Mouse (Mus musculus) heart, embryonic 16.5 days (tissue): ENCODE measurements around the gene Klhl12. TPM values are rescaled to one million over a fixed set of nuclear protein-coding genes. Genes with fewer than 3 reads are reported as not detected.

Source experiments
- ATAC-seq: fragments of 200-750 bp; cut with Nextera tagmentation; replicated peaks from 2 replicates; pipeline ENCODE4 v1.8.0; 2017; ENCODE audit warnings: moderate number of reproducible peaks; ENCODE audit not compliant: insufficient read depth, low FRiP score; ENCODE audit errors: extremely low read depth
- H3K27ac ChIP-seq: fragments of 300-500 bp; sonication (generic); 2 replicates; pipeline ENCODE4 v1.5.1; 2014; ENCODE audit warnings: mild to moderate bottlenecking, low read length, control low read depth, moderate library complexity
- H3K27me3 ChIP-seq: fragments of 300-500 bp; sonication (generic); 2 replicates; pipeline ENCODE4 v1.6.1; 2014; ENCODE audit warnings: low read length, mixed read lengths; ENCODE audit not compliant: control insufficient read depth, insufficient read depth
- H3K36me3 ChIP-seq: fragments of 300-500 bp; sonication (generic); 2 replicates; pipeline ENCODE4 v1.6.1; 2014; ENCODE audit not compliant: control insufficient read depth, insufficient read depth
- H3K4me1 ChIP-seq: fragments of 300-500 bp; sonication (generic); 2 replicates; pipeline ENCODE4 v1.6.1; 2014; ENCODE audit warnings: low read length, mixed read lengths; ENCODE audit not compliant: control insufficient read depth, insufficient read depth
- H3K4me2 ChIP-seq: fragments of 300-500 bp; sonication (generic); 2 replicates; pipeline ENCODE4 v1.6.1; 2014; ENCODE audit warnings: low read depth, mild to moderate bottlenecking, control low read depth, low read length
- H3K4me3 ChIP-seq: fragments of 300-500 bp; sonication (generic); 2 replicates; pipeline ENCODE4 v1.5.1; 2014; ENCODE audit warnings: mild to moderate bottlenecking, control low read depth, low read length
- H3K9ac ChIP-seq: fragments of 300-500 bp; sonication (generic); 2 replicates; pipeline ENCODE4 v1.6.1; 2014; ENCODE audit warnings: low read length, control low read depth
- H3K9me3 ChIP-seq: fragments of 300-500 bp; sonication (generic); replicated peaks from 2 replicates; pipeline ENCODE4 v1.6.1; 2016; ENCODE audit warnings: low read length; ENCODE audit not compliant: control insufficient read depth
- WGBS: fragments of 180-500 bp; shearing (Covaris S2); extraction: QIAGEN DNeasy Blood & Tissue Kit; methylation state at CpG from one replicate; pipeline ENCODE4 v1.1.7; 2014; 5-methylcytosine and 5-hydroxymethylcytosine counted together
- polyA plus RNA-seq: library from polyadenylated mRNA; unstranded; fragments of >200 nt; fragmentation: Nextera tagmentation; extraction: Ambion mirVana; gene quantifications from 2 replicates; pipeline ENCODE4 v1.2.1, GENCODE M21; 2015

Gene Klhl12
- polyA plus RNA-seq, 1 experiment from 2014 or later, result 21.1 TPM

DNA sequence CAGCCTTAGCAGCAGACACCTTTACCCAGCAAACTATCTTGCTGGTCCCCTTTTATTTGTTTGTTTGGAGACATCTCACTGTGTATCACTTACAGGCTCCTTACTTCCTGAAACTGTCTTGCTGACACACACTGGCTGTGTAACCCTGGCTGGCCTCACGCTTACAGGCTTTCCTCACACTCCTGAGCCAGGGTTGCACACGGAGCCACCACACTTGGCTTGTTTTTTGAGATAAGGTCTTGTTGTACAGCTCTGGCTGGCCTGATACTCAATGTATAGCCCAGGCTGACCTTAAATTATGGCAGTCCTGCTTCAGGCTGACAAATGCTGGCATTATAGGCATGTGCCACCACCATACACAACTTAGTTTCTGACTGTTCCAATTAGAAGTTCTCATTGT lies 29.3 kb downstream of the Klhl12 start:
- ATAC-seq, result no peak

GRCm38 (mm10) chr1:134490903-134491801 lies 35.8 kb downstream of the Klhl12 start:
- H3K4me3 ChIP-seq, result no peak overlapping the region
- WGBS, result 91% methylated on average over 6 of the region's 6 CpGs
- H3K27me3 ChIP-seq, result no peaks in the 10 kb centered on the region
- no peak overlapping the region for H3K4me2 ChIP-seq
- peaks cover 2% of the 10 kb centered on the region for H3K4me1 ChIP-seq
- H3K36me3 ChIP-seq, result peaks cover 21% of the 10 kb centered on the region
- H3K9me3 ChIP-seq, result no peaks in the 10 kb centered on the region
- no peak for ATAC-seq
- no peak overlapping the region for H3K27ac ChIP-seq
- H3K9ac ChIP-seq, result no peak overlapping the region

More for the DNA sequence above, 29.3 kb downstream of the Klhl12 start:
- Histone ChIP-seq H3K36me3 (peaks cover 32% of the 10 kb centered on the region), H3K4me3 (no peak overlapping the region), H3K9ac (no peak overlapping the region), H3K9me3 (no peaks in the 10 kb centered on the region), H3K27me3 (no peaks in the 10 kb centered on the region), H3K27ac (no peak overlapping the region), H3K4me2 (no peak overlapping the region), H3K4me1 (no peaks in the 10 kb centered on the region)
- whole genome bisulfite sequencing, result 69% methylated on average over 2 of the region's 2 CpGs

- H3K27me3 ChIP-seq, result no peaks in the 10 kb centered on the region
- H3K36me3 ChIP-seq, result peaks cover 19% of the 10 kb centered on the region
- 76% methylated on average over 7 of the region's 7 CpGs for WGBS
- no peaks in the 10 kb centered on the region for H3K9me3 ChIP-seq
- no peak overlapping the region for H3K4me2 ChIP-seq
- H3K27ac ChIP-seq, result no peak overlapping the region
- ATAC-seq, result no peak
- H3K9ac ChIP-seq, result no peak overlapping the region
- no peak overlapping the region for H3K4me3 ChIP-seq
- peaks cover 2% of the 10 kb centered on the region for H3K4me1 ChIP-seq
Observed at GRCm38 (mm10) chr1:134492276-134492675, 36.9 kb downstream of the Klhl12 start.

- no peak for ATAC-seq
Observed at GRCm38 (mm10) chr1:134493496-134493895, 38.2 kb downstream of the Klhl12 start.

GRCm38 (mm10) chr1:134493956-134494355 lies 38.6 kb downstream of the Klhl12 start:
- peak overlapping the region; percentile 82 for H3K9ac ChIP-seq
- H3K27me3 ChIP-seq, result no peaks in the 10 kb centered on the region
- peak overlapping the region; percentile 87 for H3K4me3 ChIP-seq
- H3K27ac ChIP-seq, result peak overlapping the region; percentile 92
- H3K9me3 ChIP-seq, result no peaks in the 10 kb centered on the region
- WGBS, result 18% methylated on average over 5 of the region's 5 CpGs
- H3K36me3 ChIP-seq, result peaks cover 14% of the 10 kb centered on the region
- H3K4me2 ChIP-seq, result peak overlapping the region; percentile 88
- ATAC-seq, result no peak
- peaks cover 2% of the 10 kb centered on the region for H3K4me1 ChIP-seq

More at GRCm38 (mm10) chr1:134493496-134493895, 38.2 kb downstream of the Klhl12 start:
- Histone ChIP-seq H3K9ac (no peak overlapping the region), H3K36me3 (peaks cover 15% of the 10 kb centered on the region), H3K9me3 (no peaks in the 10 kb centered on the region), H3K4me1 (peaks cover 2% of the 10 kb centered on the region), H3K27me3 (no peaks in the 10 kb centered on the region), H3K4me2 (peak overlapping the region; percentile 88; the same call in 1 of the 2 replicates), H3K4me3 (no peak overlapping the region; the same call in 1 of the 2 replicates), H3K27ac (no peak overlapping the region; the same call in 1 of the 2 replicates)
- 85% methylated on average over 2 of the region's 2 CpGs for WGBS

- no peaks in the 10 kb centered on the region for H3K9me3 ChIP-seq
- peak; percentile 99 for ATAC-seq
- peak within 1 kb of the TSS; percentile 92 for H3K27ac ChIP-seq
- peaks cover 2% of the 10 kb centered on the region for H3K4me1 ChIP-seq
- H3K36me3 ChIP-seq, result peaks cover 7% of the 10 kb centered on the region
- peak within 1 kb of the TSS; percentile 82 for H3K9ac ChIP-seq
- peak within 1 kb of the TSS; percentile 87 for H3K4me3 ChIP-seq
- peak within 1 kb of the TSS; percentile 88 for H3K4me2 ChIP-seq
- under 1% methylated on average over 58 of the region's 58 CpGs for WGBS
- H3K27me3 ChIP-seq, result no peaks in the 10 kb centered on the region
Observed at GRCm38 (mm10) chr1:134494428-134495215, 39.3 kb downstream of the Klhl12 start, which contains the start of gene Rabif. TSS of gene Rabif (plus strand) at chr1:134494648.

GRCm38 (mm10) chr1:134495216-134495539 lies 39.8 kb downstream of the Klhl12 start:
- Histone ChIP-seq H3K36me3 (0 out of 2 replicates have a peak, but pooled peaks cover 2% of the 10 kb centered on the region), H3K9ac (peak overlapping the region; percentile 82), H3K4me2 (peak overlapping the region; percentile 88), H3K4me3 (peak overlapping the region; percentile 87), H3K27me3 (no peaks in the 10 kb centered on the region), H3K27ac (peak overlapping the region; percentile 92), H3K4me1 (peaks cover 2% of the 10 kb centered on the region), H3K9me3 (no peaks in the 10 kb centered on the region)
- WGBS, result 19% methylated on average over 5 of the region's 5 CpGs
- no peak for ATAC-seq

DNA sequence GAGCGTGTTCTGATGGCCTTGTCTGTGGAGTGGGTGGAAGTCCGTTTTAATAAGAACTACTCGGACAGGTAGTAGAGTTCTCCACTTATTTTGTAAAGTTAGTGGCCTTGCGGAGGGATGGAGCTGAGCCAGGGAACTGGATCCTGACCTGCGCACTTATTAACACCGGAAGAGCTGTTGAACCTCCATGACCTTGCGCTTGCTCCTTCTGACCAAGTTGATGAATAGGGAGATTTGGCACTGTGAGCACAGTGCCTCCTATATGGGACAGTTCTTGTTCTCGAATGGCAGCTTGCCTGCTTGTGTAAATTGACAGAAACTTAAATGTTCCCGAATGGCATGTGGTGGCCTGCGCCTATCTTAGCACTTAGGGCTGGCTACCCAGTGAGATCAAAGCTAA lies 40.7 kb downstream of the Klhl12 start:
- no peaks in the 10 kb centered on the region for H3K27me3 ChIP-seq
- peaks cover 2% of the 10 kb centered on the region for H3K4me1 ChIP-seq
- H3K9ac ChIP-seq, result no peak overlapping the region
- 76% methylated on average over 10 of the region's 10 CpGs for WGBS
- no peaks in the 10 kb centered on the region for H3K9me3 ChIP-seq
- H3K4me3 ChIP-seq, result no peak overlapping the region
- H3K36me3 ChIP-seq, result 0 out of 2 replicates have a peak, but pooled peaks cover 2% of the 10 kb centered on the region
- ATAC-seq, result no peak
- H3K4me2 ChIP-seq, result peak overlapping the region; percentile 88; the same call in 1 of the 2 replicates
- no peak overlapping the region for H3K27ac ChIP-seq
